Mouse (Mus musculus) midbrain, embryonic 12.5 days (tissue): ENCODE measurements around the gene F2r. TPM values are rescaled to one million over a fixed set of nuclear protein-coding genes. Genes with fewer than 3 reads are reported as not detected.

ENCODE experiments used
- ATAC-seq: fragments of 200-750 bp; cut with Nextera tagmentation; 2 replicates; pipeline ENCODE4 v1.8.0; 2017; ENCODE audit warnings: low read depth, moderate TSS enrichment, moderate library complexity; ENCODE audit not compliant: low FRiP score
- H3K27ac ChIP-seq: fragments of 300-500 bp; sonication (generic); replicated peaks from 2 replicates; pipeline ENCODE4 v1.5.1; 2016; ENCODE audit warnings: mild to moderate bottlenecking
- H3K27me3 ChIP-seq: fragments of 300-500 bp; sonication (generic); 2 replicates; pipeline ENCODE4 v1.6.1; 2016; ENCODE audit warnings: mild to moderate bottlenecking
- H3K36me3 ChIP-seq: fragments of 300-500 bp; sonication (generic); 2 replicates; pipeline ENCODE4 v1.6.1; 2016
- H3K4me1 ChIP-seq: fragments of 300-500 bp; sonication (generic); 2 replicates; pipeline ENCODE4 v1.6.1; 2016
- H3K4me2 ChIP-seq: fragments of 300-500 bp; sonication (generic); replicated peaks from 2 replicates; pipeline ENCODE4 v1.6.1; 2016; ENCODE audit warnings: mild to moderate bottlenecking, moderate library complexity
- H3K4me3 ChIP-seq: fragments of 300-500 bp; sonication (generic); 2 replicates; pipeline ENCODE4 v1.5.1; 2016; ENCODE audit warnings: mild to moderate bottlenecking
- H3K9ac ChIP-seq: fragments of 300-500 bp; sonication (generic); replicated peaks from 2 replicates; pipeline ENCODE4 v1.6.1; 2016; ENCODE audit warnings: mild to moderate bottlenecking, moderate library complexity
- H3K9me3 ChIP-seq: fragments of 300-500 bp; sonication (generic); 2 replicates; pipeline ENCODE4 v1.6.1; 2016; ENCODE audit warnings: mild to moderate bottlenecking
- WGBS: fragments of 180-500 bp; shearing (Covaris S2); methylation state at CpG from one replicate; pipeline ENCODE4 v1.1.7; 2016; 5-methylcytosine and 5-hydroxymethylcytosine counted together
- polyA plus RNA-seq: library from polyadenylated mRNA; unstranded; fragments of >200 nt; fragmentation: Nextera tagmentation; extraction: Ambion mirVana; gene quantifications from 2 replicates; pipeline ENCODE4 v1.2.1, GENCODE M21; 2016

Gene F2r
- polyA plus RNA-seq, 1 experiment from 2014 or later, result 110 TPM

- Histone ChIP-seq H3K4me3 (no peak overlapping the region), H3K4me2 (no peak overlapping the region), H3K9ac (no peak overlapping the region), H3K36me3 (peaks cover 21% of the 10 kb centered on the region; the same call in 1 of the 2 replicates), H3K27me3 (no peaks in the 10 kb centered on the region), H3K27ac (no peak overlapping the region), H3K9me3 (no peaks in the 10 kb centered on the region), H3K4me1 (peaks cover 11% of the 10 kb centered on the region)
- no peak for ATAC-seq
- WGBS, result 75% methylated on average over 7 of the region's 7 CpGs
Observed at GRCm38 (mm10) chr13:95643740-95644139, 25.5 kb upstream of the F2r start.

GRCm38 (mm10) chr13:95641061-95641986 lies 23.0 kb upstream of the F2r start:
- ATAC-seq, result no peak
- WGBS, result 94% methylated on average over 17 of the region's 17 CpGs

GRCm38 (mm10) chr13:95640408-95640807 lies 22.1 kb upstream of the F2r start:
- no peaks in the 10 kb centered on the region for H3K27me3 ChIP-seq
- H3K36me3 ChIP-seq, result peaks cover 4% of the 10 kb centered on the region
- no peak for ATAC-seq
- no peak overlapping the region for H3K4me2 ChIP-seq
- H3K9ac ChIP-seq, result no peak overlapping the region
- no peak overlapping the region for H3K4me3 ChIP-seq
- peaks cover 14% of the 10 kb centered on the region for H3K4me1 ChIP-seq
- no peak overlapping the region for H3K27ac ChIP-seq
- no peaks in the 10 kb centered on the region for H3K9me3 ChIP-seq
- 96% methylated on average over 1 of the region's 1 CpGs for WGBS

More at GRCm38 (mm10) chr13:95641061-95641986, 23.0 kb upstream of the F2r start:
- H3K36me3 ChIP-seq, result peaks cover 12% of the 10 kb centered on the region
- H3K4me1 ChIP-seq, result peaks cover 14% of the 10 kb centered on the region
- H3K27ac ChIP-seq, result no peak overlapping the region
- H3K27me3 ChIP-seq, result no peaks in the 10 kb centered on the region
- H3K9me3 ChIP-seq, result no peaks in the 10 kb centered on the region
- H3K4me2 ChIP-seq, result no peak overlapping the region
- no peak overlapping the region for H3K4me3 ChIP-seq
- no peak overlapping the region for H3K9ac ChIP-seq

DNA sequence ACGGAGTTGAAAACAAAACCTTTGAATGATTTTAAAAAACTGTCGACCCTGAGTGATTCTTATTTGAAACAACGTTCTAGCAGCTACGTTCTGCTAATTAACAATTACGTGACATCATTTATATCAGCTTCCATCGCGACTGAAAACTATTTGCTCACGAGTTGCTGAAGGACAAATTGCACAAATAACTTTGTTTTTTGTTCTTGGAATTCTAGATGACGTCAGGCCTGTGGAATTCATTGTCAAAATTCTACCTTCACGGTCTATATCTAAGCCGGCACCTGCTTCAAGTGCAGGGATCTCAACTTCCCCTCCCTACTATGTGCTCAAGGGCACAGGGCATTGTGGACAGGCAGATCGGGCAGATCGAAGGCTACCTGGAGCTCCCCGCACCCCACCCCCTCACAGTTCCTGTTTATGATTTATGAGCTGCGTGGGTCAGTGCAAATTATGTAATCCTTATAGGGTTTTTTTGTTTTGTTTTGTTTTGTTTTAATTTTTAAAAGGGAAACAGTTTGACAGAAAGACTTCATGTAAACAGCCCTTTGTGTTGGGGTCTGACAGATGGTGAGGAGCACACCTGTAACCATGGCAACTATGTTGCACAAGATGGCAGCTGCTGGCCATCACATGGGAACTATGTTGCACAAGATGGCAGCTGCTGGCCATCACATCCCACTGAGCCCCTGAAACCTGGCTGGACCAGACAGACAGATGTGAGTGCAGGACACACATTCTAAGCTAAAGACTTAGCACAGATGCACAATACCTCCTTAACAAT lies 21.2 kb upstream of the F2r start:
- Histone ChIP-seq H3K9me3 (no peaks in the 10 kb centered on the region), H3K27ac (no peak overlapping the region; the same call in 1 of the 2 replicates), H3K4me1 (peaks cover 14% of the 10 kb centered on the region), H3K36me3 (peaks cover 3% of the 10 kb centered on the region; the same call in 1 of the 2 replicates), H3K4me3 (no peak overlapping the region), H3K9ac (no peak overlapping the region), H3K4me2 (no peak overlapping the region), H3K27me3 (no peaks in the 10 kb centered on the region)
- ATAC-seq, result peak; percentile 79; the same call in 1 of the 2 replicates
- WGBS, result 77% methylated on average over 15 of the region's 15 CpGs

DNA sequence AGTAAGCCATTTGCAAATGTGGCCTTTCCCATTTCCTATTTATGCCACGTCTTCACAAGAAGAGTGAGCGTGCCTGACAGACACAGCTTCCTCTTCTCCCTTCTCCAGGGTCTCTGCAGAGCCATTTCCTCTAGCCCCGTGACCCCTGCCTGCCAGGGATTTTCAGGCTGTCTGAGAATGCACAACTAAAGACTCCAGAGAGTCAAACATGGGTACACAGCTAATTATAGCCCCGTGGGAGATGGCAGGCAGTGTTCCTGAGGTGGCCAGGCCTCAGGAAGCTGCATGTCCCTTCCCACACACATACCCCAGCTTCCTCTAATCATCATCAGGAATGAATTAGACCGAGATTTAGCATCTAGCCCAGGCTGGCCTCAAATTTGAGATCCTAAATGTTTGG lies 20.6 kb upstream of the F2r start:
- Histone ChIP-seq H3K4me3 (no peak overlapping the region), H3K9ac (no peak overlapping the region), H3K27me3 (no peaks in the 10 kb centered on the region), H3K36me3 (peaks cover 3% of the 10 kb centered on the region; the same call in 1 of the 2 replicates), H3K4me2 (no peak overlapping the region), H3K4me1 (peaks cover 14% of the 10 kb centered on the region), H3K27ac (0 out of 2 replicates have a peak overlapping the region, but pooled peaks have one; percentile 5), H3K9me3 (no peaks in the 10 kb centered on the region)
- WGBS, result 54% methylated on average over 5 of the region's 5 CpGs
- no peak for ATAC-seq

- Histone ChIP-seq H3K27me3 (no peaks in the 10 kb centered on the region), H3K4me1 (peaks cover 14% of the 10 kb centered on the region), H3K9ac (no peak overlapping the region), H3K4me2 (no peak overlapping the region), H3K36me3 (peaks cover 3% of the 10 kb centered on the region; the same call in 1 of the 2 replicates), H3K4me3 (no peak overlapping the region), H3K27ac (no peak overlapping the region), H3K9me3 (no peaks in the 10 kb centered on the region)
- 78% methylated on average over 10 of the region's 10 CpGs for WGBS
- ATAC-seq, result no peak
Observed at GRCm38 (mm10) chr13:95637737-95638136, 19.4 kb upstream of the F2r start.

GRCm38 (mm10) chr13:95635301-95635700 lies 17.0 kb upstream of the F2r start:
- 94% methylated on average over 12 of the region's 12 CpGs for WGBS
- Histone ChIP-seq H3K4me1 (peaks cover 14% of the 10 kb centered on the region), H3K36me3 (peaks cover 11% of the 10 kb centered on the region; the same call in 1 of the 2 replicates), H3K4me2 (no peak overlapping the region), H3K27me3 (no peaks in the 10 kb centered on the region), H3K9me3 (no peaks in the 10 kb centered on the region), H3K27ac (no peak overlapping the region), H3K9ac (no peak overlapping the region), H3K4me3 (no peak overlapping the region)
- ATAC-seq, result no peak

- Histone ChIP-seq H3K4me2 (no peak overlapping the region), H3K27ac (no peak overlapping the region), H3K27me3 (no peaks in the 10 kb centered on the region), H3K9me3 (no peaks in the 10 kb centered on the region), H3K4me1 (peaks cover 10% of the 10 kb centered on the region), H3K4me3 (no peak overlapping the region), H3K9ac (no peak overlapping the region), H3K36me3 (peaks cover 18% of the 10 kb centered on the region)
- no peak for ATAC-seq
- WGBS, result 71% methylated on average over 2 of the region's 2 CpGs
Observed at GRCm38 (mm10) chr13:95634451-95634850, 16.2 kb upstream of the F2r start.

GRCm38 (mm10) chr13:95633384-95633783 lies 15.1 kb upstream of the F2r start:
- H3K9ac ChIP-seq, result no peak overlapping the region
- no peak overlapping the region for H3K4me3 ChIP-seq
- no peak overlapping the region for H3K4me2 ChIP-seq
- no peaks in the 10 kb centered on the region for H3K27me3 ChIP-seq
- no peaks in the 10 kb centered on the region; the same call in 1 of the 2 replicates for H3K4me1 ChIP-seq
- H3K27ac ChIP-seq, result no peak overlapping the region
- peaks cover 25% of the 10 kb centered on the region for H3K36me3 ChIP-seq
- ATAC-seq, result no peak
- H3K9me3 ChIP-seq, result no peaks in the 10 kb centered on the region
- WGBS, result 94% methylated on average over 2 of the region's 2 CpGs

DNA sequence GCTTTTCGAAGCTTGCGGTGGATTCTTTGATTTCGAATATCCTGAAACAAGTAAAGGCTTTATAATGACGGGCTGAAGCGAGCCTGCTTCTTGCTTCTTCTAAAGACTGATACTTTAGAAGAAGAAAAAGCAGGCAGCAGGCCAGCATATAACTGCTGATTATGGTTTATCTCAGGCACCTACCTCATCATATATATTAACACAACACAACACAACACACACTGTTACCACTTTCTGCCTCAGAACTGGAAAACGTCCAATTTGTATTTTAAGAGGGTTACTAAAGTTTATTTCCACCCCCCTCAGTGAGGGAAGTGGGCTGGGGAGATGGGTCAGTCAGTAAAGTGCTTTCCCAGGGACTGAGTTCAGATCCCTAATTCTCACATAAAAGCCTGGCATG lies 13.9 kb upstream of the F2r start:
- Histone ChIP-seq H3K9ac (no peak overlapping the region), H3K4me3 (no peak overlapping the region), H3K36me3 (peaks cover 25% of the 10 kb centered on the region), H3K9me3 (no peaks in the 10 kb centered on the region), H3K27ac (no peak overlapping the region), H3K4me2 (no peak overlapping the region), H3K4me1 (no peaks in the 10 kb centered on the region), H3K27me3 (no peaks in the 10 kb centered on the region)
- WGBS, result 94% methylated on average over 6 of the region's 6 CpGs
- no peak for ATAC-seq

- Histone ChIP-seq H3K4me3 (no peak overlapping the region), H3K36me3 (peaks cover 25% of the 10 kb centered on the region), H3K4me1 (no peaks in the 10 kb centered on the region), H3K27ac (no peak overlapping the region), H3K27me3 (no peaks in the 10 kb centered on the region), H3K9me3 (no peaks in the 10 kb centered on the region), H3K9ac (no peak overlapping the region), H3K4me2 (no peak overlapping the region)
- 90% methylated on average over 2 of the region's 2 CpGs for WGBS
- no peak for ATAC-seq
Observed at GRCm38 (mm10) chr13:95630747-95631146, 12.5 kb upstream of the F2r start.

DNA sequence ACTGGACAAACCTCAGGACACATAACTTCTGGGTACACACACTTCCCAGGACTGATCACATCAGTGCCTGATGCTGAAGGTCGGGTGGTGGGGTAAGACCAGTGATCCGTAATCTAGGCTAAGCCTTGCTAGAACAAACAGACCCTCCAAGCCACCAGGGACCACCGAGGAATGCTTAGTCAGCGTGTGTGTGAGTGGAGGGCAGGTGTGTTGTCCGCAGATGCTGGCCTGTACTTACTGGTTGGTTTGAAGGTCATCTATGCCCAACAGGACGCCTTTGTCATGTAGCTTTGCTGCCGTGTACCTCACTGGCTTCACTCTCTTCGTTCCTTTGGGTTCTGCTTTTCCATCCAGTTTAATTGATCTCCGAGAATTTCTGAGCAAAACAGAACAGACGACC lies 11.5 kb upstream of the F2r start:
- Histone ChIP-seq H3K4me1 (no peaks in the 10 kb centered on the region), H3K9ac (no peak overlapping the region), H3K4me3 (no peak overlapping the region), H3K36me3 (peaks cover 25% of the 10 kb centered on the region), H3K27ac (no peak overlapping the region), H3K4me2 (no peak overlapping the region), H3K27me3 (no peaks in the 10 kb centered on the region), H3K9me3 (no peaks in the 10 kb centered on the region)
- ATAC-seq, result no peak
- 92% methylated on average over 10 of the region's 10 CpGs for WGBS
